Mouse (Mus musculus) gastrocnemius, adult 2 months (tissue): Measurements from ENCODE around the gene Itpk1. TPM values are rescaled to one million over a fixed set of nuclear protein-coding genes. Genes with fewer than 3 reads are reported as not detected.
A peak's percentile ranks its signal among the peaks of the same experiment; 100 is the strongest.

Source experiments
- DNase-seq: peaks from one replicate; pipeline ENCODE4 v3.0.0; 2022
- H3K27ac ChIP-seq: fragments of 200-600 bp; 2 replicates; pipeline ENCODE4 v1.8.1; 2022; ENCODE audit warnings: mild to moderate bottlenecking
- H3K4me3 ChIP-seq: fragments of 200-600 bp; 2 replicates; pipeline ENCODE4 v1.8.1; 2022; ENCODE audit warnings: mild to moderate bottlenecking, moderate library complexity
- CTCF ChIP-seq: fragments of 200-600 bp; IDR thresholded peaks from 2 replicates; pipeline ENCODE4 v1.8.1; 2022; ENCODE audit warnings: antibody characterized with exemption, mild to moderate bottlenecking, moderate library complexity
- intact Hi-C: fragments of 180-260 bp; cut with DNase I; formaldehyde crosslinking; loops from one replicate; pipeline ENCODE4 v1.15.1; 2025
- long read RNA-seq, 2 experiments: library from polyadenylated mRNA; stranded (forward); transcript quantifications; one replicate each; pipeline ENCODE4 v2.0.0; 2021
- total RNA-seq, 2 experiments: library from RNA; stranded (reverse); gene quantifications; 2 replicates each; pipeline ENCODE4 v1.2.3; 2021

The Itpk1 gene
- 1 to 10 TPM; 6.5 to 6.6 TPM for total RNA-seq
- long read RNA-seq, experiment 1, transcript Itpk1-201 (10 exons, 2,918 nt): major isoform, 9 of 10 reads
- long read RNA-seq, experiment 1, partial matches to known transcripts: 0 of 10 reads
- long read RNA-seq, experiment 1, other reads (novel, unspliced or antisense): 1 of 10 reads
- long read RNA-seq, experiment 2, partial matches to known transcripts: 0 of 5 reads
- long read RNA-seq, experiment 2, other reads (novel, unspliced or antisense): 3 of 5 reads

GRCm38 (mm10) chr12:102704457-102705198 lies at the start of gene Itpk1:
Itpk1 (minus strand) TSS chr12:102704930.
- peak within 1 kb of the TSS; percentile 92 for H3K27ac ChIP-seq
- intact Hi-C loops: loop anchor here (5.0 kb wide), 2 partner anchors 82 to 1927 kb away; partner anchors contain the start of gene Dglucy
- H3K4me3 ChIP-seq: peak within 1 kb of the TSS; percentile 97
- no peak for TF ChIP-seq CTCF
- DNase-seq: peak; percentile 83

GRCm38 (mm10) chr12:102748256-102748655 lies 43.5 kb upstream of the Itpk1 start:
- no peak for DNase-seq
- intact Hi-C loops: no loop called here
- no peak overlapping the region for H3K4me3 ChIP-seq
- TF ChIP-seq CTCF: no peak
- H3K27ac ChIP-seq: no peak overlapping the region

GRCm38 (mm10) chr12:102744839-102745238 lies 40.1 kb upstream of the Itpk1 start:
- intact Hi-C loops: no loop called here
- H3K4me3 ChIP-seq: peak overlapping the region; percentile 89

GRCm38 (mm10) chr12:102743589-102744574 lies 39.2 kb upstream of the Itpk1 start, which contains the start of the genes Moap1 and Tmem251:
Moap1 (minus strand) TSS chr12:102743661.
Tmem251 (plus strand) TSS chr12:102743762.
- DNase-seq: peak; percentile 93
- intact Hi-C loops: no loop called here
- Histone ChIP-seq H3K4me3 (peak within 1 kb of the TSS; percentile 89), H3K27ac (peak within 1 kb of the TSS; percentile 95)
- TF ChIP-seq CTCF: peak; percentile 15; the same call in 1 of the 2 replicates

More at GRCm38 (mm10) chr12:102744839-102745238, 40.1 kb upstream of the Itpk1 start:
- H3K27ac ChIP-seq: no peak overlapping the region
- no peak for DNase-seq
- no peak for TF ChIP-seq CTCF

- DNase-seq: no peak
- intact Hi-C loops: no loop called here
- no peak for TF ChIP-seq CTCF
- Histone ChIP-seq H3K4me3 (peak overlapping the region; percentile 89), H3K27ac (peak overlapping the region; percentile 95)
Measured at GRCm38 (mm10) chr12:102743036-102743588, 38.4 kb upstream of the Itpk1 start.

GRCm38 (mm10) chr12:102742056-102742455 lies 37.3 kb upstream of the Itpk1 start:
- no peak for TF ChIP-seq CTCF
- no peak overlapping the region for H3K27ac ChIP-seq
- DNase-seq: no peak
- no peak overlapping the region; the same call in 1 of the 2 replicates for H3K4me3 ChIP-seq
- intact Hi-C loops: no loop called here

- TF ChIP-seq CTCF: peak; percentile 63
- intact Hi-C loops: loop anchor here (2.0 kb wide), 1 partner anchor 325 kb away; no protein-coding TSS in a partner anchor
- DNase-seq: no peak
- Histone ChIP-seq H3K27ac (no peak overlapping the region), H3K4me3 (no peak overlapping the region)
Measured at GRCm38 (mm10) chr12:102740285-102740684, 35.6 kb upstream of the Itpk1 start.

- Histone ChIP-seq H3K4me3 (no peak overlapping the region), H3K27ac (no peak overlapping the region)
- no peak for DNase-seq
- TF ChIP-seq CTCF: no peak
- intact Hi-C loops: no loop called here
Measured at GRCm38 (mm10) chr12:102739096-102739495, 34.4 kb upstream of the Itpk1 start.

- TF ChIP-seq CTCF: peak; percentile 68
- DNase-seq: peak; percentile 62
- H3K27ac ChIP-seq: no peak overlapping the region
- intact Hi-C loops: no loop called here
- H3K4me3 ChIP-seq: no peak overlapping the region
Measured at GRCm38 (mm10) chr12:102733381-102733780, 28.7 kb upstream of the Itpk1 start.

GRCm38 (mm10) chr12:102730798-102731619 lies 26.3 kb upstream of the Itpk1 start:
- TF ChIP-seq CTCF: no peak
- Histone ChIP-seq H3K4me3 (peak overlapping the region; percentile 26; the same call in 1 of the 2 replicates), H3K27ac (no peak overlapping the region)
- no peak for DNase-seq
- intact Hi-C loops: no loop called here
